Mouse (Mus musculus) c-Kit-positive CD71-positive TER-119-negative erythroid progenitor cells, embryonic 14.5 days (primary cell): ENCODE measurements around the gene Igf1r.

Source experiments
- DNase-seq: peaks from one replicate; pipeline ENCODE4 v3.0.0-alpha.2; 2013; ENCODE audit warnings: low read depth

The Igf1r gene

DNA sequence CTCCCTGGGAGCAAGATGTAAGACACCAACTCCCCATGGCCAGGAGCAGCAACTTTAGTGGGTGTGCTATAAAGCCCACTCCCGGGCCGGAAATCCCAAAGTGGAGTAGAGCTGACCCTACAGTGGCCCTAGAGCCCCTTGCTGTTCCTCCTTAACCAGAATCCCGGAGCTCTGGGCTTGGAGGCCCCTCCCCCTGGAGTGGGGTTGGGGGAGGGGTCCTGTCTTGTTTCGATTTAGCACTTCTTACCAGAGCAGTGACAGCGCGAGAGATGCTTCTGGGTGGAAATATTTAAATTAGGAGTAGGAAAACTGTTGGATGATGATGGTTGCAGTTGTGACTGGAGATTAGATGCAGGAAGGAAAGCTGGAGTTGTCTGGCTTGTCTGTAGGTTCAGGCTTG is 275.9 kb downstream of the Igf1r start:
- no peak for DNase-seq

DNA sequence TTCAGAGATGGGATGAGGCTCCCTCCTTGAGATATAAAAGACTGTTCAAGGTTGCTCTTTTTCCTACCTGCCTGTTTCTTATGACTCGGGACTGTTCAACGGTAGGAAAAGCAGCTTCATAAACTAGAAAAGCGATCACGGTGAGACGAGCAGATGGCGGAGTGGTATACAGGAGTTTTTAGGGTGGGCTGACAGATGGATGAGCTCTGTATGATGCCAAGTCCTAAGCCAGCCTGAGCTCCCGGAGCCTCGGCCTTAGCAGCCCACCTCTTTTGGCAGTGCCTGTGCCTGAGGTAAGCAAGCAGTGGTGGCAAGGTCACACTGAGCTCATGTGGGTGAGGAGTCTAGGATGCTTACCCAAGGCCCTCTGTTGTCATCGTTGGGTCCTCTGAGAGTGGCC is 278.2 kb downstream of the Igf1r start:
- no peak for DNase-seq

DNA sequence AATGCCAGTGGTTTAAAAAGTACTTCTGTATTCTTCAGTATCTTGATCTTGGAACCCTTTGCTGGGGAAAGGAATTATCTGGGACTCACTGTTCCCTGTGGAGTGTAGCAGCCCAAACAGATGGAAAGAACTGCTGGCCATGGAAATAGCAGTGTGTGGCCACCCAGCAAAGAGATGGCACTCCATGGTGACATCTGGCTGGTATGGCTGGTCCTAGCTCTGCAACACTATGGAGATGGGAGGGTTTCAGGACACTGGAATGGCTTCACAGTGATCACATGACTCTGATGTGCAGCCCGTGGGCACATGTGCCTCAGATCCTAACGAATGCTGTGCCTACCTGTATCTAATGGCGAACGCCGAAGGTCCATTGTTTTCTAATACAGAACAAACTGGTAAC is 279.9 kb downstream of the Igf1r start:
- no peak for DNase-seq

DNA sequence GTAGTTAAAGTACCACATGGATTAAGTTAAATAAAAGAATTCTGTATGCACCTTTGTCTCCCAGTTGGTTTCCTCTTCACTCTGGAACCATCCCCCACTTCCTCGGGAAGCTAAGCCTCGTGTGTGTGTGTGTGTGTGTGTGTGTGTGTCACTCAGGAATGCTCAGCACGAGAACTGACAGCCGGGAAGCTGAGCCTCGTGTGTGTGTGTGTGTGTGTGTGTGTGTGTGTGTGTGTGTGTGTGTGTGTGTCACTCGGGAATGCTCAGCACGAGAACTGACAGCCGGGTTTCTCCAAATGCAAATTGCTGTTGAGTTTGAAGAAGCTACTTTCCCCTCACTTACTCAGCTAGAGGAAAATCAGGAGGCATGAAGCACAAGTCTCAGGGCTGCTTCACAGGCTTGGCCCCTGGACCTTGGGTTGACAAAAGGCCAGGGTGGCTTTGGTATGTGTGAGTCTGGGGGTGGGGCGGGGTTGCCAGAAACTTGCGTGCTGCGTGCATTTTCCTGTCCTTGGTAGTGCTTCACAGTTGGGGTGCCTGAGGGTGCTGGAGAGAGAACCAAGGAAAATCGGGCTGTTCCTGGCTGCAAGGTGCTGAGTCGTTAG is 281.1 kb downstream of the Igf1r start:
- no peak for DNase-seq

DNA sequence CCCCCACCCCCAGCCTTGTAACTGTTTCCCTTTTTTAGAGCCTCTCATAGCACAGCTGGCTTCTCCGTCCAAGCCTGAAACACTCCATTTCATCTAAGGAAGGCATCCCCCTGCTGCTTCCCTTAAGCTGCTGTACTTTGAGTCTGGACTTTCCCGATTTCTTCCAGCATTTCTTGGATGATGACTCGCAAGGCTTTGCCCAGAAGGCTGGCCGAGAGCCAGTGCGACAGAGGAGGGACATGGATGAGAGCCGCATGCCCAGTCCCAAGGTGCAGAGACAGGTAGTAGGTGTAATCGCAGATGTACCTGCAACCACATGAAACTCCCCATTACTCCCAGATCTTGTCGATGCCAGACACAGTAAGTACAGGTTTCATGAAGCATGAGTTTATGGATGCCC is 284.2 kb downstream of the Igf1r start:
- DNase-seq, result no peak

DNA sequence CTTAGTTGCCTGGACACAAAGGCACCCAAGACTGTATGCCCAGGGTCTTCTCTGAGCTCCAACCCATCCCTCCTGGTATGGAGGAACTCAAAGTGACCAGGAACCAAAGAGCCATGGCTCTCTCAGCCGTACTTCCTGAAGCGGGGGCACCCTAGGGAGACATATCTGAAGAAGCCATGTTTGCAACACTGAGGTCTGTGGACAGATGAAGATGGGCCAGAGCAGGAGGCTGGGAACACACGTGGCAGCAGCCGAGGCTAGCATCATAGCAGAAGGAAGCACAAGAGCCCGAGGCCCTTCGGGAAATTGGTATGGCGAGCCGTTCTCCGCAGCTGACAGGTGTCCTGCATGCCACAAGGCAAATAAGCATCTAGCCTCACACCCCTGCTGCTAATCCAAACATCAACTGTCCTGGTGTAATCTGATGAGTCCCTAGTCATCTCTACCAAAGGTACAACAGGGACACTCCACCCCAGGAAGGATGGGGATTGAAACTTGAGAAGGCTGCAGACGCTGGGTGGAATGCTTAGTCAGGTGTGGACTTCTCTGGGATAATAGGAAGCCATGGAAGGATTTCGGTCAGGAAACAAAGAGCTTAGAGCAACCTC is 286.7 kb downstream of the Igf1r start:
- no peak for DNase-seq

DNA sequence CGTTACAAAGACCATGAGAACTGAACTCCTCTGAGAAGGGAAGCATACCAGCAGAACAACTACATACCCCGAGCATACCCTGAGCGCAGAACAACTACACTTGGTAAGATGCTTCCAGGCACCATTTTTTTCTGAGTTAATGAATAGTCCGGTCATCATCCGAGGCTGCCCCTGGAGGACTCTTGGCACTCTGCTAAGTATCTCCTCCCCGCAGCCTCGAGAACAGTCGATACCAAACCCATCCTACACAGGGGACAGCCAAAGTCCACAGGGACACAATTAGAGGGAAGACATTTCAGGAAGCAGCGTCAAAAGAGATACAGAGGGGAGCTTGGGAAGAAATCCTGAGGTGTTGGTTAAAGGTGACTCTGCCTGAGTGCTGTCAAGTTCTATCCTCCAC is 288.6 kb downstream of the Igf1r start:
- no peak for DNase-seq

DNA sequence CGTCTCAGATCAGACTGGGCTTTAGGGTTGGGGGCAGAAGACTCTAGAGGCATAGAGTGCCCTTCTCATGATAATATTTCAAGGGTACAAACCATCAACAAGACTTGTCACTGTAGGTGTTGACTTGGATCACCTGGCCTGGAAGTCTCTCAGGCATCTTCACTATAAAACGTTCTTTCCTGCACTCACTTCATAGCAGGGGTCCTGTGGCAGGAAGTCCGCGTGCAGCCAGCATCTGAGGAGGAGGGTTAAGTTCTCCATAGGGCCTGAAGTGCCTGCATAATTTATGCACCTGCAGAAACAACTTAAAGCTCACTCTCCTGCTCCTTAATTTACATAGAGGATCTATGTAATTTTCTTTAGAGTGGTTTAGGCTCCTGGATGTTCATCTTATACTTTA is 293.1 kb downstream of the Igf1r start:
- DNase-seq, result no peak

DNA sequence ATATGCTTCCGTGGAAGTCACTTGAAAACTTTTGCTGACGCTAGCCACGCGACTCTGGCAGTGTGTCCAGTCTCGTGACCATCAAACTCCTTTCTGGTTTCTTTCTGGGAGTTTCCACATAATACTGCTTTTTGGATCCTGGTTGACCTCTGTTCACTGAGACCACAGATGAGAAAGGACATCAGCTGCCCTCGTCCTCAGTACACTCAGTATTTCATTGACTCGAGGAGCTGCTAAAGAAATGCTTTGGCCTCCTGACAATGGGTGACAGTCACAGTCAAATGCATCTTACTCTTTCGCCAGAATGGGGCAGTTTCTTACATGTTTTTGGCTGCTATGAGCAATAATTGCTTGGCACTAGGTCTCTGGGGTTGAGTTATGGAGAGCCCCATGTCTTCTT is 293.6 kb downstream of the Igf1r start:
- DNase-seq, result no peak

DNA sequence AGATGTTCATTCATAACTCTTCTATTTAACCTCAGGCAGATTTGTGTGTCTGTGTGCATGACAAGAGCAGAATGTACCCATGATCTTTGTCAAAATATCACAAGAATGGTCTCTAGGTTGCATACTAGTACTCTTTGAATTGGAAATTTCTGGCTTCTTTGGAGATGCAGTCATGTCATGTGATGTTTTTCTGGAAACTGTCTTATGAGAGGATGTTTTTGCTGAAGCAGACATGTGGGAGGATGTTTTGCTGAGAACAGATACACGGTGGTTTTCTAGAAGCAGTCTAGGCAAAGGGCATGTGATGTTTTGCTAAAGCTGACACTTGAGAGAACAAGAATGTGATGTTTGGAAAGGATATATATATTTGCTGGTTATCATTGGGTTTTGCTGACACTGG is 297.8 kb downstream of the Igf1r start:
- no peak for DNase-seq

DNA sequence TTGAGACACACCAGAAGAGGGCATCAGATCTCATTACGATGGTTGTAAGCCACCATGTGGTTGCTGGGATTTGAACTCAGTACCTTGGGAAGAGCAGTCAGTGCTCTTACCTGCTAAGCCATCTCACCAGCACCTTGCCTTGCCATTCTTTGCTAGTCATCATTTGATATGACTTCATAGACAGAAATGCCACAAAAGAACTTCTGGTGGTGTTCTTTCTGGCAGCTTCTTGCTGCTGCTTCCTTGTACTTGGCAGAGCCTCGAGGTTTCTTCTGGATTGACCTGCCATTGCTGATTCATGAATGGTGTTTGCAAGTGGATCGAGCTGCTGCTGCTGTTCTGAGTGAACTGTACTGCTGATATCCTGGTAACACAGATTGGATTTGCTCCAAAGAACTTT is 298.3 kb downstream of the Igf1r start:
- DNase-seq, result no peak

DNA sequence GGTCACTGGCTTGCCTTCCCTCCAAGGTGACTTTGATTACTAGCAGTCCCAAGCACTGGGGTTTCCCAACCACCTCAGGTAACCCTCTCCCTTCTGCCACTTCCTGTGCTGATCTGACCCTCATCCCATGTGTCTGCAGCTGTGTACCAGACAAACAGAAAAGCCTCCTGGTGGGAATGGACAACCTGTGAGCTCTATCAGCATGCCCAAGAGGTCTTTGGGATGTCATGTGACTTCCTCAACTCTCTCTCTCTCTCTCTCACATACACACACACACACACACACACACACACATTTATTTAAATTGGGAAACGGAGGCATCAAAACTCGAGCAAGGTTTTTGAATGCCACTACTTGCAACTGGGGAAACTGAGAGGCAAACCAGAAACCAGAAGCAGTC is 305.1 kb downstream of the Igf1r start:
- DNase-seq, result no peak

DNA sequence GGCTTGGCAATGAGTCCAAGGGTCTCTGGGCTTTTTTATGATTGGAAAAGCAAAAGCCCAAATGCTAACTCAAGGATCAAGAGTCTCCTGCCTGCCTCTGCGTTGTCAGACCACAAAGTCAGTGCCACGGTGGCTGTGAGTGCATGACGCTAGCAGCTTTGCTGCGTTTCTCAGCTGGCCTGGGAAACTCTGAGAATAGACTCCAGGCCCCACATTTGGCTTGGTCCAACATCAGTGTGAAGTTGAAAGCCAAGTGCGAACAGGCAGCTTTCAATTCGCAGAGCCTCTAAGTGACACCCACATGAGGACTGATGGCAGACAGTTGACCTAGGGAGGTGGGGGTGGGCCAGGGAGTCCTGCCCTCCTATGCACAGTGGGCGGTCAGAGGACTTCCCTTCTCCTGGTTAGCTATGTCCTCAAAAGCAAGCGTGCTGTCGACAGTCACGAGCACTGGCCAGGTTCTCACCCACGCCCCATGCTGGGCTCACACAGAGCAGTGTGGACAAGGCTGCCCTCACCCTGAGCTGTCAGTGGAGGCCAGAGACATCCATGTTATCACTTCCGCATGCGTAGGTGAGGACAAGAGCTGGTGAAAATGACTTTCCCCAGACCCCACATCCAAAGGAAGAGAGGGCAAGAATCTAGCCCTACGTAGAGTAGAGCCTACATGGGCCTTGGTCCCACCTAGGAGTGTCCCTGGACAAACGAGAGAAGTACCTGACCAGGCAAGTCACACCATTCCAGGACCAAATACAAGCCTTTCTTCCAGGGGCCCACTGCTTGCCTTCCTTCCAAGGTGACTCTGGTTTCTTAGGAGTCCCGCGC is 305.9 kb downstream of the Igf1r start:
- DNase-seq, result no peak

DNA sequence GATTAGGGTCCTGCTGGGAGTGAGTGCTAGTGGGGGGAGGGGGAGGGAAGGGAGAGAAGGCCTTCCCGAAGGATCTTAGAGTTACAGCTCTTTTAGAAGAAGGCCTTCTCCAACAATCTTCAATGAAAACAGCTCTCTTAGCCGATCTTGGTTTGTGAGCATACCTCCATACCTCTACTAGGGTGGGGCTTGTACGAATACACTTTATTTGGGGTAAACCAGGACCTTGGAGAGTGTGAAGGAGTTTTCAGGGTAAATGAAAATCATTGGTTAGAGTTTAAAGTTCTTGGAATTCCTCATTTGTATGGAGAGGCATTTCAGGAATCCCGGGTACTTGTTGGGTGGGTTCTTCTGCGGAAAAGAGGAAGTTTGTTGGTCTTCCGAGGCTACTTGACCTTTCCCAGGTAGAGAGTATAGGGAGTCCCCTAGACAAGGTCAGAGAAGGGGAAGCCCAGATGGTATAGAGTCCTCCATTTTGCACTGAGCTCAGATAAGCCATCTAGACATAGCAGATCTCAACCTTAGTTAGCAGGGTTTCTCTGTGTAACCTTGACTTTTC is 307.0 kb downstream of the Igf1r start:
- no peak for DNase-seq

DNA sequence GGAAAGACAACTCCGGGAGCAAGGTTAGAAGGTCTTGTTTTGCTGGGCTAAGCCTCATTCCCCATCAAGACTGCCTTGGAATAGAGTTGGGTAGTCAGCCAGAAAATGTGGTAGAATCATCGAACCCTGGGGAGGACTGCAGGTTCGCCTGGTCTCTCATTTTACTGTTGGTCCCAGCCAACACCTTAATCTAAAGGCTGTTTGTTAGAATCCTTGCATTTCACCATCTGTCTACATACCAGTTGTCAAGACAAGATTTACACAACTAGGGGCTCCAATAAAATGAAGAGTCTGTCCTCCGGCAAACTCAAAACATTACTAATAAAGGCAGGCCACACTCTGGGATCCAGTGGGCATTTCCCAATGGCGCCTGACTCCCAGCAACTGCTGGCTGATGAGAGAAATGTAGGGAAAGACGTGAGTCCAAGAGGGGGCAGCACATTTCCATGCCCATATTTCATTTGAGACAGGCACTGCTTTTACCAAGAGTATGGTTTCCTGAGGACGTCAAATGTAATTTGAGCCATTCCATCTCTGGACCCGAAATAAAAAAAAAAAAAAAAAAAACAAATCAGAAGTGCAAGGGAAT is 310.1 kb downstream of the Igf1r start:
- no peak for DNase-seq

DNA sequence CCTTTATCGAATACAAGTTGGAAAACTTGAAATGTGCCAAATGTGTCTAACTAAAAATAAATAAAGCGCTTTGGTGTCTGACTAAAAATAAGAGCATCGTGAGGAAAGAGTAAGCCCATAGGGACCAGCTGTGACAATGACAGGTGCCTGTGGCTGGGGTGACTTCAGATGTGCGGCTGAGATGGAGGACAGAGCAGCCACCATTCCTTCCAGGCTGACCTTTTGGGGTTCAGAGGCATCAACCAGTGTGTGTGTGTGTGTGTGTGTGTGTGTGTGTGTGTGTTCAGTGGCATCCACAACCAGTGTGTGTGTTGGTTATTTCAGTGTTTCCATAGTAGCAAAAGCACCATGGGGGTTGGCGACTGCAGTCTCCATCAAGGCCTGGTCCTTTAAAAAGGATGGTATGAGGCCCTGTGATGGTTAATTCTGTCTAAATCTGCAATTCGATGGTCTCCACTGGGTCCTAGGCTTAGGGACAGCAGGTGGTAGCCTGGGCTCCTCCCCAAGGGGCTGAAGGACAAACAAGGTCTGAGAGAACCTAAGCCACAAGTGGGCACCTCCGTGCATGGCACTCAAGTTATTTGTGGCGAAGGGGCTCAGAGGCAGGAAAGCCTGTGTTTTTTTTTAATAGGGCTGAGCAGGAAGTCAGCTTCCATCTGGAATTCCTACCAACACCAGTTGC is 310.9 kb downstream of the Igf1r start:
- no peak for DNase-seq

DNA sequence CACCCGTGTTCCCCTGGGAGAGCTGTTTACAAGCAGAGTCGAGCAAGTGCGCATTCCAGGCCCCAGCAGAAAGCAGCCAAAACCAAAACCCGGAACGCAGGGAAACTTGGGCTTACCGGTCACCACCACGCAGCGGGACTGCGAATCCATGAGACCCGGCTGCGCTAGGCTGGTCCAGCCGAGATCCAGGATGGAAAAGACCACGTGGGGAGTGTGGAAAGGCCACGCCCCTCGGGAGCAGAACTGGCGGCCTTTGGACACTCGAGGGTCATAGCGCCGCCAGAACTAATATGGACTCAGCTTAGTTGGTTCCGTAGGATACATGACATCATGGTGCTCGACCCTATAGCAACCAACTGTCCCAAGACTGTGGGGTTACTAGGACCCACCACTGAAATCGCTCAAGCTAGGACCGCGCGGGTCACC is 311.4 kb downstream of the Igf1r start, which contains the start of gene Pgpep1l:
TSS of gene Pgpep1l (minus strand) at position 206 of the 426 bp plus-strand sequence.
- no peak for DNase-seq

DNA sequence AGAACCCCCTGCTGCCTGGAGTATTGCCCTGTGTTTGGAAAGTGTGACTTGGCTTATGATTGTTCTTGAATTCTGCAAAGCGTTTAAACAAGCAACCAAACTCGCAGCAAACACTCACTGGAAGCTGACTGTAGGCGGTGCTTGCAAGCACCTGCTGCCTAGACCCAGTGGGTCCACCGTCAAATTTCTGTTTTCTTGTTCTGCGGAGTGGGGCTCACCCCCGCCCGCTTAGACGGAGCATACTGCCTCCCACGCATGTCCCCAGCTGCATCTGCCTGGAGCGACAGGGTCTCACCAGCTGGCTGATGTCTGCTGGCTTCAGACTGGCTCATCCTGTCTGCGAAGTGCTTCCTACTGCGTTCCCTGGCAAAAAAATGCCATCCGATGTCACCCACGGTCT is 311.9 kb downstream of the Igf1r start:
- DNase-seq, result no peak

DNA sequence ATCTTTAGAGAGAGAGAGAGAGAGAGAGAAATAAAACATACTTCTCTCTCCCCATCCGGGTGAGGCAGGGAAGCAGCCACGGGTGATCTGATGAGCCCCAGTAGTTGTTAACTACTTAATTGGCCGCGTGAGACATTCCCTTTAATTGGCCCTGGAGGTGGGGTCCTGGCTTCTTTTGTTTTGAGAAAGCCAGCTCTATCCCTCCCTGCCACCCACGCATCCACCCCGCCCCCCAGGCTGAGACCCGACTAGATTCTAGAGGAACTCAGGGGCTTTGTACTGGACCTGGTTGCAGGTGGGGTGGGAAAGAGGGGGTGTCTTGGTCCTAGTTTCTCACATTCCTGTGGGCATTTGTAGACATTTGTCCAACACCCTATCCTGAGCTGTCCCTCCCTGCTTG is 312.8 kb downstream of the Igf1r start:
- DNase-seq, result no peak

DNA sequence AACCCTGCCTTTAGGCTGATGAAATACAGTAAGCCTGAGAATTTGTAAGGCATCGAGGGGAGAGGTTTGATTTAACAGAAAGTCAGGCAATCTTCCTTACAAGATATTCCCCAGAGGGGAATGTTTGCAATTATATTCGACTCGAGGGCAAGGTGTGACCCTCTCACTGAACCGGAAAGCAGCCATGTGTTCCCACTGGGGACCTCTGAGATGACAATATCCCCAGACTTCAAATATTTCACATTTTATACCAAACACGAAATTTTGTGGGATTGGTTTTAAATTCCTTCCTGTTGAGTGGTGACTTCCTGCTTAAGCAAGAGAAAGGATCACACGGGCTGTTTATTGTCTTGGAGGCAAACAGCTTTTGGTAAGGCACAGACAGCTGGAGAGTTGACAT is 314.1 kb downstream of the Igf1r start:
- no peak for DNase-seq

DNA sequence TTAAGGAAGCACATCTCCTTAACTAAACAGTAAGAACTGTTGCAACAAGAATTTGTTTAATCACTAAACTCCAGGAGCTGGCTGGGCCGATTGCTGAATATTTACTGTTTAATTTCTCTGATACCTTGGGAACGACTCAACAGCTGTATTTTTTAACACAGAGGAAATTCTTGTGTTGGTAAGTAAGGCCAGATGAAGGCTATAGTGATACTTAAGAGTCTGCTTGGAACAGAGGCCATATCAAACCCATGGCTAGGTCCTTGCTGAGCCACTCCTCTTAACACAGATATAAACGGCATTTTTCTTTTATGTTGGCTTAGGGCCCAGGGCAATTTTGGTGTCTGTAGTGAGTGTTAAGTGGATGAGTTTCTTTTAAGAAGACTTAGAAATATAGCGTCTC is 317.9 kb downstream of the Igf1r start:
- no peak for DNase-seq

DNA sequence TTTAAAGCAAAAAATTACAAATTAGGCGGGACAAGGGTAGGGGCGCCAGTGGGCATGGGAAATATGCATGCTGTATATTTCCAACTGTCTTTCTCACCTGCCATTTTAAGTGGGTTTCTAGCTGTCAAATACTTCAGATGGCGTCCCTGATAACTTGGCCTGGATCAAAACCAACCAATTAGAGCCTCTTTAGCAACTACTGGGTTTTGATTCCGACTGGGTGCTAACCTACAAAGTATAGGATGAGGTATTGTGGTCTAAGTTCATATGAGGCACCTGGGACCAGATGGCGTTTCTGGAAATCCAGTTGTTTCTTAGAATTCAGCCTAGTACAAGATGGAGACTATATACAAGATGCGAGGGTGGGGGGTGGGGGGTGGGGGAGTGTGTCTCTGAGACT is 319.2 kb downstream of the Igf1r start:
- DNase-seq, result no peak
